Mouse (Mus musculus) embryo, embryonic 11 days (tissue): ENCODE measurements around the gene Ppara.

Experiments
- DNase-seq: peaks from one replicate; pipeline ENCODE4 v3.0.0-alpha.2; 2015

Gene Ppara

DNA sequence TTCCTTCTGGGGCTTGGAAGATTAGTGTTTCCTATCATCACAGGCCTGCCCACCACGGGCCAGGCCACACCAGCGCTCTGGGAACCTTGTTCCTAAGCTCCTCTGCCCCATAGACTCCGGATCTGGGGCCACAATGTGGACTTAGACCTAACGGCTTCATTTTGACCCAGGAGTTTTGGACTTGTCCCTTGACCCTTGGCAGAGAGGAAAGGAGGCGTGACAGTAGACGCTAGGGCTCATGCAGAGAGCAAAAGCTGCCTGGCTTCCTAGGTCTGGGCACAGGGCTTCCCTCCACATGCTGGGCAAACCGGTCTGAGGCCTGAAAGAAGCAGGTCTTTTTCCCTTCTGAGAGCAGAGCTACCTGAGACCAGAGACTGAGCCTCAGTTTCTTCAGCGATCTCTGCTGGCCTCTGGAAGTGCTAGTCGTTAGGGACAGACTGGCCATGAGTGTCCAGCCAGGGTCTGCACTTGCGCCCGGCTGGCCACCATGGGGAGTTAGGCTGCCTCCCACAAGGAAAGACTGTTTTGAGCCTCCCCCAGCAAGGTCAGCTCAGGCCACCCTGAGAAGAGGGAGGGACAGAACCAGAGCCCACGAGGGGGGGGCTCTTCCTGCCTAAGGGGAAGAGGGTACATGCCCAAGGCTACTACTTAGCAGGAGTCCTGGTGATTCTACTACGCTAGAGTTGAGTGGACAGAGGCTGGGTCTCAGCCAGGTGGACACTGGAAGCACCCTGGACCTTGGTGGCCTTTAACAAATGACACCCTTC lies 29.0 kb upstream of the Ppara start:
- DNase-seq = no peak

- DNase-seq = no peak
Observed at GRCm38 (mm10) chr15:85706527-85706926, 28.3 kb upstream of the Ppara start.

DNA sequence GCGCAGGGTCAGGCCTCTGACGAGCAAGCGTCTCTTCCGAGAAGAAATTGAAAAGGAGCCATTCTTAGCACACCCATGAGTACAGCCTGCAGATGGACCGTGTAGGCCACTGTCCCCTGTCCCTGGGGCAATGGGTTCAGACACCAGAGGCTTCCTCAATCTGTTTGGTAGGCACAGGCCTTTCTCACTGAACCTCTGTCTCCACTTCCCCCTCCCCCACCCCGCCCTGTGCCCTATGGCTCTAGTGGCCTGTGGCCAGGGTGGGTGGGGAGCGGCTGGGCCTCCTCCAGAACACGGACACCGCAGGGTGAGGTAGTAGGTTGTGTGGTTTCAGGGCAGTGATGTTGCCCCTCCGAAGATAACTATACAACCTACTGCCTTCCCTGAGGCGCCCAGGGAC lies 27.8 kb upstream of the Ppara start:
- no peak for DNase-seq

- DNase-seq = no peak
Observed at GRCm38 (mm10) chr15:85707458-85708030, 27.2 kb upstream of the Ppara start.

DNA sequence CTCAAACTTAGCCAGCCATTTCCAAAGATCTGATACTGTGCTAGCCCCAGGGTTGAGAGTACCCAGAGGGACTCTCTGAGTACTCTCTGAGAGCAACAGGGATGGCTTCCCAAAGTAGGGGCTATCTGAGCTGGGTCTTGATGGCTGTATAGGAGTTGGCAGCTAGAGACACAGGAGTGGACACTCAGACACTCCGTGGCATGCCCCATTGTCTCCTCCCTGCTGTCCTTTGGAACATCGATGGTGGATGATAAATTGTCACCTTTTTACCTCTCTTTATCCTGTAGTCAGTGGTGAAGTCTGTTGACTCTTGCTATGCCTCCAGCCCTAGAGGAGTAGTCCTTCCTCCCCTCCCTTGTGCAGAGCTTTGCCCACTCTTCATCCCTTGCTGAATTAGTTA lies 26.6 kb upstream of the Ppara start:
- DNase-seq = no peak

GRCm38 (mm10) chr15:85708843-85709242 lies 25.9 kb upstream of the Ppara start:
- DNase-seq = no peak

DNA sequence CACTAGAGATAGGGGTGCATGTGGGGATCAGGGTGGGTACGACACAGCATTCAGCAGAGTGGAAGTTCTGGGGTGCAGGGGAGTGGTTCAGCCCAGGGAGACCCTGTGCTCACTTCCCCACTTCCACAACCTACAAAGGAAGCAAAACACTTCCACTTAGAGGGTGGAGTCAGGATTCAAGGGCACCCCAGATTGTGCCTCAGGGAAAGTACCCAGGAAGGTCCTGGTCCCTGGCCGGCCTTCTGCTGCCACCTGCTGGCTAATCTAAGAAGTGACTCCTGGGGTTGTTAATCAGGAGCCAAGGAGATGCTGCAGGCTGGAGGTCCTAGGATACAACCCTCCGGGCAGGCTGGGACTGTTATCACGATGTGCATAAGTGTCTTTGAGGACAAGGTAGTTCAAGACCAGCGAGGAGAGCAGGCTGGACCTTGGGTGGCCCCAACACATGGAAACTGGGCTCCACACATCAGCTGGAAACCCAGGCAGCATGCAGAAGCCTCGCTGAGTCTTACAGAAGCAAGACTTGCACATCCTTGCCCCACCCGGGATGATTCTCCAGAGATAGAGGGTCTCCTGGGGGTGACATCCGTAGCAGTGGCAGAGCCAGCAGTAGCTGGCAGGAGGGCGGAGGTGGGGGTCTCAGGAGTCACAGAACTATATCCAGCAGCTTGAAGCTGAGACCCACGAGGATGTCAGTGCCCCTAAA lies 25.4 kb upstream of the Ppara start:
- DNase-seq = peak; percentile 72

DNA sequence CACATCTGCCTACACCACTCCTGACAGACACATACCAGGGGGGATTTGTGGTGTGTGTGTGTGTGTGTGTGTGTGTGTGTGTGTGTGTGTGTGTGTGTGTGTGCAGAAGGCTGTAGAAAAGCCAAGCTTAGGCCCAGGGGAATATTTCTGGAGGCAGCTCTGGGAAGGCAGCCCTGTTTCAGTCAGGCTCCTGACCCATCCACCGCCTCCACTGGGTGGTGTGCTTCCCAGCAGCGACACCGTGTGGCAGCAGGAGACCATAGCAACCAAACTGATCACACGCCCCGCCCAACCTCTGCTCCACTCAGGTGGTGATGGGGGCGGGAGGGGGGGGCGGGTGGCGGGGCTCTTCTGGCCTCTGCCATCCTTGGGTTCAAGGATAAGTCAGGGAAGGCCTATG lies 24.6 kb upstream of the Ppara start:
- peak; percentile 84 for DNase-seq

DNA sequence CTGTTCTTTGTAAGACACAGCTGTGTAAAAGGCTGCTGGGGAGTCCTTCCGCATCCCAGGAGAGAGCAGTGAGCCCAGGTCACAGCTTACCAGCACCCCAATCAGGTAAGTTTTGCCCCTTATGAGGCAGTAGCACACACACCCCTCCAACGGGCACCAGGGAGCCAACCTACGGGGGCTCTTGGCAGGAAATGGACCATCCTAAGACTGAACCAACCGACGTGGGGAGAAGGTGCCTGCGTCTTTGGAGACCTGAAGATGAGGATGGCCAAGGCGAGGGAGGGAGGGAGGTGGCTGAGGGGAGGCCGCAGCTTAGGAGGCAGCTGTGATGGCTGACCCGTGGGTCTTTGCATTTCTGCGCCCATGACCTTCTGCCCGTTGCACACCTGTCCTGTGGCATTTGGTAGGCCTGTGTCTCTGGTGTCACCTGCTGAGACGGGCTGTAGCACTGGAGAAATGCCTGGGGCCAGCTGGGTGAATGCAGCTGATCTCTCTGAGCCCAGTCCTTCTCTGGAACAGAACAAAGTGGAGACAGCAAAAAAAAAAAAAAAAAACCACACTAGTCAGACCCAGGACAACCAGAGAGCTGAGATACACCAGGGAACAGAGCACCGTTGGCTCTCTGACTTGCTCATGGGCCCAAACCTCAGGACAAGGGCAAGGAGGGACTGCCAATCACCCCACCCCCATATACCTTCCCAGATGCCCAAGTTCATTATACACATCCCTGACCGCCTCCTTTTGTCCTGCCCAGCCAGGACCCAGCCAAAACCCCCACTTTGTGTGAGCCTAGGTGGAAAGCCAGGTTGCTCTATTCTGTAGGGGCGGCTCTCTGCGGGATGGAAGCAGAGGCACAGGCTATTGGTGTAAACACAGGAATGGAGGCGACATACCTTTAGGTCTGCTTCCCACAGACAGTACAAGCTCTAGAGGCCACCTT lies 23.9 kb upstream of the Ppara start:
- no peak for DNase-seq

GRCm38 (mm10) chr15:85712565-85713168 lies 22.1 kb upstream of the Ppara start:
- DNase-seq = peak; percentile 72

GRCm38 (mm10) chr15:85713417-85713816 lies 21.4 kb upstream of the Ppara start:
- DNase-seq = no peak

GRCm38 (mm10) chr15:85715059-85715458 lies 19.7 kb upstream of the Ppara start:
- DNase-seq = no peak

- DNase-seq = peak; percentile 78
Observed at GRCm38 (mm10) chr15:85716045-85716444, 18.7 kb upstream of the Ppara start.

DNA sequence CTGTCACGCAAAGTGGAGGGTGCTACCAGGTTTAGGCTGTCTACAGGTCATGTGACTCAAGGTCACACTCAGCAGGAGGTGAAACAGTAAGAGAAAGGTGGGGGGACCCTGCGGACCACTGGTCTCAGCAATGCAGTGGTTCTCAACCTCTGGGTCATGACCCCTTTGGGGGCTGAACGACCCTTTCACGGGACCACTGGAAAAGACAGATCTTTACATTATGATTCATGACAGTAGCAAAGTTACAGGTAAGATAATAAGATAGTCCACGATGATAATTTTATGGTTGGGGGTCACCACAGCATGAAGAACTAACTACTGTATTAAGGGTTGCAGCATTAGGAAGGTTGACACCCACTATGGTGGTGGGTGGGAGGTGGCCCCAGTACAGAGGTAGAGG lies 18.2 kb upstream of the Ppara start:
- no peak for DNase-seq

GRCm38 (mm10) chr15:85717008-85717407 lies 17.8 kb upstream of the Ppara start:
- DNase-seq = no peak

- DNase-seq = no peak
Observed at GRCm38 (mm10) chr15:85717800-85718199, 17.0 kb upstream of the Ppara start.

GRCm38 (mm10) chr15:85719017-85719416 lies 15.8 kb upstream of the Ppara start:
- DNase-seq = no peak

GRCm38 (mm10) chr15:85720366-85720841 lies 14.4 kb upstream of the Ppara start:
- DNase-seq = no peak

GRCm38 (mm10) chr15:85724271-85725165 lies 10.3 kb upstream of the Ppara start:
- no peak for DNase-seq

DNA sequence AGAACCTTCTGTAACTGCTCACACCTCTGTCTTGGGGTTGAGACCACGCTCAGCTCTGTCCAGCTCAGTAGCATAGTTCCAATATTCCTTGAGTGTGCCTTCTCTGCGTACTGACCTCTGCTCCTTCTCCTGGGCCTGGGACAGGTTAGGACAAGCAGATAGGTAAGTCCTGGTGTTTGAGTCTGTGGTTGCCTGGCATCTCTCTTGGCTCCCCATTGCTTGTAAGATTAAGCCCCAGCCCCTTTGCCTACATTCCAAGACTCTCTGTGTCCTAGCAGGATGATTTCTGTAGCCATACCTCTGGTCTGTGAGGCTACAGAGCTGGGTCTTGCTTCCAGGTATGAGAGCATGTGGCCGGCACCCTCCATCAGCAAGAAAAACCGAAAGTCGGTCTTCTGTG lies 6.6 kb upstream of the Ppara start:
- DNase-seq = no peak

GRCm38 (mm10) chr15:85729256-85729655 lies 5.5 kb upstream of the Ppara start:
- no peak for DNase-seq
